Mouse (Mus musculus) lung, adult 2 months (tissue): ENCODE results near the gene Ptpre.

ENCODE experiments used
- CTCF ChIP-seq: fragments of 200-500 bp; IDR thresholded peaks from 2 replicates; pipeline ENCODE4 v1.5.1; 2011; ENCODE audit warnings: mild to moderate bottlenecking, low read length, control low read depth; ENCODE audit not compliant: insufficient read depth
- POLR2A ChIP-seq: fragments of 200-500 bp; IDR thresholded peaks from 2 replicates; pipeline ENCODE4 v1.6.1; 2011; ENCODE audit warnings: low read depth, mild to moderate bottlenecking, control low read depth, low read length, borderline replicate concordance; ENCODE audit errors: extremely low read depth

GRCm38 (mm10) chr7:135560280-135560679 lies 23.0 kb downstream of the Ptpre start:
- TF ChIP-seq CTCF (no peak), POLR2A (no peak)
